Comparison of ENCODE assay signal across 20 mouse cellular contexts in the genomic region with DNA sequence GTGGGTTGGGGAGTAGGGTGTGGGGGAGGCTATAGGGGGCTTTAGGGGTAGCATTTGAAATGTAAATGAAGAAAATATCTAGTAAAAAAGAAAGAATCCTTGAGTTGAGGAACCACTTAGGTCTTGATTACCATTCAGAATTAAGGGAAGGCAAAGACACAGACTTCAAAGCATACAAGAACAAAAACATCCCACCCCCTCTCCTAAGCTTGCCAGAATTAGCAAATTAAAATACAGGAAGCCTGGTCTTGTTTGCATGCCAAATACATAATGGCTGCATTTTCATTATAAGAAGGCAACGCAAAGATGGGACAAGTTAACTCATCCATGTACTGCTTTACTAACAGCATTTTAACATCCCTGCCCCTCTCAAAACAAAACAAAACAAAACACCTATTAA.
DNase-seq lines count a peak whose midpoint lies in the region; ATAC-seq and TF ChIP-seq lines count a peak whose summit lies in the region.
"Had no signal": no experiment of that assay in that cellular context is flagged by ENCODE, and none has a peak within 500 bp of the region (broad histone marks: within the 10 kb centered on the region; RNA-seq: fewer than 3 reads in every experiment).

No protein-coding gene starts in this region.

- H3K9me3 ChIP-seq in forebrain, embryonic 14.5 days (replicated peaks; ENCODE audit: control insufficient read depth, low read length), result no peaks in the 10 kb centered on the region
- H3K9me3 ChIP-seq in heart, embryonic 10.5 days, result no peaks in the 10 kb centered on the region
- H3K9me3 ChIP-seq: embryonic facial prominence, embryonic 15.5 days; heart, embryonic 13.5 days; hindbrain, embryonic 15.5 days had no signal

- no peak overlapping the region for H3K4me3 ChIP-seq in layer of hippocampus, adult 2 months
- no peak overlapping the region for H3K4me3 ChIP-seq in forebrain, embryonic 14.5 days (ENCODE audit: low read depth, low read length)
- H3K4me3 ChIP-seq in heart, embryonic 10.5 days, result no peak overlapping the region
- H3K4me3 ChIP-seq: embryonic facial prominence, embryonic 15.5 days; erythroblast, embryonic 14.5 days; gastrocnemius, adult 2 months; heart, embryonic 13.5 days; hindbrain, embryonic 15.5 days had no signal

- no peaks in the 10 kb centered on the region for H3K36me3 ChIP-seq in forebrain, embryonic 14.5 days (ENCODE audit: control insufficient read depth, insufficient read depth, low read length)
- no peaks in the 10 kb centered on the region for H3K36me3 ChIP-seq in heart, embryonic 10.5 days
- H3K36me3 ChIP-seq: embryonic facial prominence, embryonic 15.5 days; heart, embryonic 13.5 days; hindbrain, embryonic 15.5 days had no signal

- H3K27ac ChIP-seq in layer of hippocampus, adult 2 months, result peak overlapping the region; percentile 36; the same call in 1 of the 2 replicates
- no peak overlapping the region for H3K27ac ChIP-seq in forebrain, embryonic 14.5 days (ENCODE audit: low read depth, low read length)
- H3K27ac ChIP-seq in heart, embryonic 10.5 days, result no peak overlapping the region
- H3K27ac ChIP-seq: embryonic facial prominence, embryonic 15.5 days; gastrocnemius, adult 2 months; heart, embryonic 13.5 days; hindbrain, embryonic 15.5 days had no signal

- H3K27me3 ChIP-seq in forebrain, embryonic 14.5 days (replicated peaks; ENCODE audit: control insufficient read depth, insufficient read depth, low read length), result no peaks in the 10 kb centered on the region
- no peaks in the 10 kb centered on the region for H3K27me3 ChIP-seq in heart, embryonic 10.5 days (ENCODE audit: insufficient read depth, poor library complexity, severe bottlenecking)
- H3K27me3 ChIP-seq: CH12.LX; embryonic facial prominence, embryonic 15.5 days; heart, embryonic 13.5 days; hindbrain, embryonic 15.5 days; Patski had no signal

- no peak overlapping the region for H3K4me2 ChIP-seq in forebrain, embryonic 14.5 days (ENCODE audit: low read length)
- H3K4me2 ChIP-seq: embryonic facial prominence, embryonic 15.5 days; heart, embryonic 13.5 days; hindbrain, embryonic 15.5 days had no signal

- TF ChIP-seq CTCF in layer of hippocampus, adult 2 months (conservative IDR thresholded peaks at IDR 0.05), result no peak

- peak; percentile 19 to 20 for DNase-seq in layer of hippocampus, adult 2 months (ENCODE audit: low spot score in 2 of 2)
- DNase-seq in layer of hippocampus, adult 8-10 months (ENCODE audit: low spot score in 2 of 2), result no peak
- peak; percentile 19 for DNase-seq in brain, adult 2 months (ENCODE audit: low read depth, low spot score)
- peak; percentile 64 for DNase-seq in forebrain, embryonic 14.5 days (ENCODE audit: low spot score)
- no peak for DNase-seq in heart, embryonic 10.5 days (ENCODE audit: low spot score)
- no peak for DNase-seq in thymus, postnatal 25 days
- DNase-seq: adrenal gland, adult 8-10 months; cerebellum, adult 8-10 months; cerebellum, postnatal 14 days; embryo, embryonic 11 days; gastrocnemius, adult 2 months; gastrocnemius, postnatal 25 days; heart, postnatal 36 days had no signal

- H3K4me1 ChIP-seq in forebrain, embryonic 14.5 days (ENCODE audit: control insufficient read depth, insufficient read depth, low read length), result no peaks in the 10 kb centered on the region
- H3K4me1 ChIP-seq in heart, embryonic 10.5 days, result no peaks in the 10 kb centered on the region
- H3K4me1 ChIP-seq: embryonic facial prominence, embryonic 15.5 days; heart, embryonic 13.5 days; hindbrain, embryonic 15.5 days had no signal

- peak; percentile 52; the same call in 1 of the 2 replicates for ATAC-seq in forebrain, embryonic 14.5 days
- ATAC-seq: intestine, embryonic 16.5 days; Patski had no signal

- no peak overlapping the region for H3K9ac ChIP-seq in forebrain, embryonic 14.5 days (ENCODE audit: low read length)
- H3K9ac ChIP-seq: embryonic facial prominence, embryonic 15.5 days; heart, embryonic 13.5 days; hindbrain, embryonic 15.5 days had no signal

- WGBS in forebrain, embryonic 14.5 days, result 12% methylated on average over 1 of the region's 1 CpGs
- 79% methylated on average over 1 of the region's 1 CpGs for WGBS in heart, embryonic 10.5 days

Comparison
In these comparisons a context has a peak if more than half of its experiments do, and no peak if none do; other contexts are left out.
1. DNase-seq: peak in layer of hippocampus, adult 2 months (2 of 2), brain, adult 2 months (single experiment) and forebrain, embryonic 14.5 days (single experiment); none in layer of hippocampus, adult 8-10 months (0 of 2), heart, embryonic 10.5 days (single experiment) and thymus, postnatal 25 days (single experiment).